Mouse (Mus musculus): ENCODE data around the gene Dzip1. TPM values are rescaled to one million over a fixed set of nuclear protein-coding genes. Genes with fewer than 3 reads are reported as not detected.

Gene Dzip1
- total RNA-seq, 2 experiments from 2014 or later: 137 to 145 TPM

- intact Hi-C loops (cut with DNase I): no loop called here
Observed at GRCm38 (mm10) chr14:118883344-118884249, 41.7 kb downstream of the Dzip1 start.

GRCm38 (mm10) chr14:118880696-118881095 lies 44.6 kb downstream of the Dzip1 start:
- no peak for DNase-seq (ENCODE audit: extremely low spot score in 1 of 2, low spot score in 2 of 2)
- intact Hi-C loops (cut with DNase I): no loop called here

More at GRCm38 (mm10) chr14:118883344-118884249, 41.7 kb downstream of the Dzip1 start:
- DNase-seq (ENCODE audit: extremely low spot score in 1 of 2, low spot score in 2 of 2): no peak

GRCm38 (mm10) chr14:118878346-118878910 lies 46.8 kb downstream of the Dzip1 start:
- no peak for DNase-seq (ENCODE audit: extremely low spot score in 1 of 2, low spot score in 2 of 2)
- intact Hi-C loops (cut with DNase I): no loop called here

GRCm38 (mm10) chr14:118874786-118875415 lies 50.4 kb downstream of the Dzip1 start:
- no peak for DNase-seq (ENCODE audit: extremely low spot score in 1 of 2, low spot score in 2 of 2)
- intact Hi-C loops (cut with DNase I): no loop called here

- intact Hi-C loops (cut with DNase I): no loop called here
- no peak for DNase-seq (ENCODE audit: extremely low spot score in 1 of 2, low spot score in 2 of 2)
Observed at GRCm38 (mm10) chr14:118874126-118874525, 51.1 kb downstream of the Dzip1 start.

GRCm38 (mm10) chr14:118869712-118870111 lies 55.5 kb downstream of the Dzip1 start:
- no peak for DNase-seq (ENCODE audit: extremely low spot score in 1 of 2, low spot score in 2 of 2)
- intact Hi-C loops (cut with DNase I): no loop called here

- peak in 1 of 2 experiments; percentile 44 for DNase-seq (ENCODE audit: extremely low spot score in 1 of 2, low spot score in 2 of 2)
- intact Hi-C loops (cut with DNase I): no loop called here
Observed at GRCm38 (mm10) chr14:118868102-118868724, 57.0 kb downstream of the Dzip1 start.

- intact Hi-C loops (cut with DNase I): no loop called here
Observed at GRCm38 (mm10) chr14:118867366-118867765, 57.9 kb downstream of the Dzip1 start.

GRCm38 (mm10) chr14:118866014-118866811 lies 59.0 kb downstream of the Dzip1 start:
- intact Hi-C loops (cut with DNase I): no loop called here
- DNase-seq (ENCODE audit: extremely low spot score in 1 of 2, low spot score in 2 of 2): no peak

More at GRCm38 (mm10) chr14:118867366-118867765, 57.9 kb downstream of the Dzip1 start:
- DNase-seq (ENCODE audit: extremely low spot score in 1 of 2, low spot score in 2 of 2): no peak

GRCm38 (mm10) chr14:118864905-118865304 lies 60.4 kb downstream of the Dzip1 start:
- intact Hi-C loops (cut with DNase I): no loop called here
- DNase-seq (ENCODE audit: extremely low spot score in 1 of 2, low spot score in 2 of 2): no peak

- intact Hi-C loops (cut with DNase I): no loop called here
- DNase-seq (ENCODE audit: extremely low spot score in 1 of 2, low spot score in 2 of 2): no peak
Observed at GRCm38 (mm10) chr14:118862253-118862652, 63.0 kb downstream of the Dzip1 start.

GRCm38 (mm10) chr14:118858318-118858717 lies 66.9 kb downstream of the Dzip1 start:
- intact Hi-C loops (cut with DNase I): no loop called here

GRCm38 (mm10) chr14:118856563-118856962 lies 68.7 kb downstream of the Dzip1 start:
- intact Hi-C loops (cut with DNase I): no loop called here
- DNase-seq (ENCODE audit: extremely low spot score in 1 of 2, low spot score in 2 of 2): no peak

More at GRCm38 (mm10) chr14:118858318-118858717, 66.9 kb downstream of the Dzip1 start:
- no peak for DNase-seq (ENCODE audit: extremely low spot score in 1 of 2, low spot score in 2 of 2)

GRCm38 (mm10) chr14:118855141-118855800 lies 70.0 kb downstream of the Dzip1 start:
- intact Hi-C loops (cut with DNase I): no loop called here
- no peak for DNase-seq (ENCODE audit: extremely low spot score in 1 of 2, low spot score in 2 of 2)

- intact Hi-C loops (cut with DNase I): no loop called here
Observed at GRCm38 (mm10) chr14:118854371-118855114, 70.7 kb downstream of the Dzip1 start.

GRCm38 (mm10) chr14:118851496-118852107 lies 73.7 kb downstream of the Dzip1 start:
- intact Hi-C loops (cut with DNase I): no loop called here
- DNase-seq (ENCODE audit: extremely low spot score in 1 of 2, low spot score in 2 of 2): no peak

More at GRCm38 (mm10) chr14:118854371-118855114, 70.7 kb downstream of the Dzip1 start:
- DNase-seq (ENCODE audit: extremely low spot score in 1 of 2, low spot score in 2 of 2): peak in 1 of 2 experiments; percentile 70

- intact Hi-C loops (cut with DNase I): no loop called here
- DNase-seq (ENCODE audit: extremely low spot score in 1 of 2, low spot score in 2 of 2): no peak
Observed at GRCm38 (mm10) chr14:118850696-118851035, 74.6 kb downstream of the Dzip1 start.
